Mouse (Mus musculus) embryonic facial prominence, embryonic 11.5 days (tissue): ENCODE data around the gene Tcerg1l. TPM values are rescaled to one million over a fixed set of nuclear protein-coding genes. Genes with fewer than 3 reads are reported as not detected.

ENCODE experiments used
- ATAC-seq: fragments of 200-750 bp; cut with Nextera tagmentation; replicated peaks from 2 replicates; pipeline ENCODE4 v1.8.0; 2017; ENCODE audit warnings: low read depth; ENCODE audit not compliant: insufficient number of reproducible peaks, low FRiP score, low TSS enrichment
- DNase-seq: peaks from one replicate; pipeline ENCODE4 v3.0.0-alpha.2; 2015; ENCODE audit warnings: low spot score
- H3K27ac ChIP-seq: fragments of 300-500 bp; sonication (generic); replicated peaks from 2 replicates; pipeline ENCODE4 v1.5.1; 2014; ENCODE audit warnings: mild to moderate bottlenecking, low read depth, low read length, control low read depth
- H3K27me3 ChIP-seq: fragments of 300-500 bp; sonication (generic); 2 replicates; pipeline ENCODE4 v1.6.1; 2014; ENCODE audit warnings: mild to moderate bottlenecking, low read length, moderate library complexity, mixed read lengths; ENCODE audit not compliant: control insufficient read depth, insufficient read depth
- H3K36me3 ChIP-seq: fragments of 300-500 bp; sonication (generic); replicated peaks from 2 replicates; pipeline ENCODE4 v1.6.1; 2014; ENCODE audit warnings: low read depth, mild to moderate bottlenecking, low read length, moderate library complexity, mixed read lengths; ENCODE audit not compliant: control insufficient read depth, insufficient read depth
- H3K4me1 ChIP-seq: fragments of 300-500 bp; sonication (generic); 2 replicates; pipeline ENCODE4 v1.6.1; 2014; ENCODE audit warnings: low read length, mixed read lengths; ENCODE audit not compliant: control insufficient read depth, insufficient read depth
- H3K4me2 ChIP-seq: fragments of 300-500 bp; sonication (generic); 2 replicates; pipeline ENCODE4 v1.6.1; 2014; ENCODE audit warnings: low read depth, mild to moderate bottlenecking, control low read depth, low read length, moderate library complexity
- H3K4me3 ChIP-seq: fragments of 300-500 bp; sonication (generic); 2 replicates; pipeline ENCODE4 v1.5.1; 2014; ENCODE audit warnings: low read depth, low read length, control low read depth
- H3K9ac ChIP-seq: fragments of 300-500 bp; sonication (generic); replicated peaks from 2 replicates; pipeline ENCODE4 v1.6.1; 2014; ENCODE audit warnings: mild to moderate bottlenecking, control low read depth, low read length
- H3K9me3 ChIP-seq: fragments of 300-500 bp; sonication (generic); replicated peaks from 2 replicates; pipeline ENCODE4 v1.6.1; 2016; ENCODE audit warnings: mild to moderate bottlenecking, low read length, inconsistent platforms, mixed read lengths; ENCODE audit not compliant: control insufficient read depth
- WGBS: fragments of 180-500 bp; shearing (Covaris S2); extraction: QIAGEN DNeasy Blood & Tissue Kit; methylation state at CpG from one replicate; pipeline ENCODE4 v1.1.7; 2014; 5-methylcytosine and 5-hydroxymethylcytosine counted together
- polyA plus RNA-seq: library from polyadenylated mRNA; unstranded; fragments of >200 nt; fragmentation: Nextera tagmentation; extraction: Ambion mirVana; gene quantifications from 2 replicates; pipeline ENCODE4 v1.2.1, GENCODE M21; 2014

Tcerg1l gene
- polyA plus RNA-seq: 1.5 and 2.0 TPM in 2 replicates

DNA sequence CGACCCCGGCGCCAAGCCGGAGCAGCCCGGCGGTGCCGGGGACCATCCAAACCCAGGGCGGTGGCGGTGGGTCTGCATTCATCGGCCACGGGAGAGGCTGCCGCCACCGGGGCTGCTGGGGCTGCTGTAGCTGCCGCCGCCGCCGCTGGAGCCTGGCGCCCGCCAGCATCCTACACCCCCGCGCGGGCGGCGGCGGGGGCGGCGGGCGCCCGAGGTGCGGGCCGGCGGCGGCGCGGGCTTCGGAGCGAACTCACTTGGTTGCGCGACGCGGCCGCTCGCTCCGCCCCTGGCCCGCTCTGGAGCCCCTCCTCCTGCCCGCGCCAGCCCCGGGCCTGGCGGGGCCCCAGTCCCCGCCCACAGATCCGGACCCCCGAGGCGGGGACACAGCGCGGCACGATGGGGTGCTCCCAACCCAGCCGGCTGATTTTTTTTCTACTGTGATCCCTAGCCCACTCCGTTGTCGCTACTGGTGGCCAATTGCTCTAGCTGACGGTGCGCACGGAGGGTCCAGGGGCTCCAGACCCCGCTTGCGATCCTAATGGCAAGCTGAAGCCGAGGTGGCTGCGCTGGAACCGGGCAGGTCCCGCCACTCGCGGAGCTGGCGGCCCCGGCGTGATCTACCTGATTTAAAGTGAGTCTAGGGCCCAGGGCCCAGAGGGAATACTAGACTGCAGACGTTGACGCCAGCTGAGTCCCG lies at the start of gene Tcerg1l:
Gene Tcerg1l, minus strand, starts transcription at position 246 of the 697 bp plus-strand sequence.
- Histone ChIP-seq H3K27ac (no peak within 1 kb of the TSS), H3K9ac (peak within 1 kb of the TSS; percentile 41), H3K27me3 (peaks cover 16% of the 10 kb centered on the region), H3K4me3 (peak within 1 kb of the TSS; percentile 54), H3K4me1 (peaks cover 3% of the 10 kb centered on the region; the same call in 1 of the 2 replicates), H3K9me3 (no peaks in the 10 kb centered on the region), H3K36me3 (no peaks in the 10 kb centered on the region), H3K4me2 (peak within 1 kb of the TSS; percentile 99)
- DNase-seq (peak; percentile 52), ATAC-seq (peak; percentile 57; the same call in 1 of the 2 replicates)
- 1% methylated on average over 43 of the region's 76 CpGs for WGBS

DNA sequence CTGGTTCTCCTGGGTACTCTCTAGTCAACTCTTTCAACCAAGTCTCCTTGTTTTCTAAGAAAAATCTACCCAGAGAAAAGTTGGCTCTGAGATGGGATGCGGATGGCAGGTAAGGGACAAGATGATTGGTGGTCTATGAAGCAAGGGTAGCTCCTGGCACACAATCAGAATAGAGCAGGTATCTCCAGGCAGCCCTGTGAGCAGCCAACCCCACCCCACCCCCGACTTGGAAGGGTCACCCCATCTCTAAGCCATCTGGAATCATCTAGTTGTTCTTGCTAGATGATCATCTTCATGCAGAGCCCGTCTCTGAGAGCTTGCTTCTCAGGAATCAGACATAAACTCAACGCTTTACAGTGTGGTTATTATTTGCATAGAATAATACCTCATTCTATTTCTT lies 44.6 kb upstream of the Tcerg1l start:
- Histone ChIP-seq H3K27ac (no peak overlapping the region), H3K9ac (no peak overlapping the region), H3K4me1 (no peaks in the 10 kb centered on the region), H3K36me3 (no peaks in the 10 kb centered on the region), H3K4me3 (no peak overlapping the region), H3K9me3 (no peaks in the 10 kb centered on the region), H3K27me3 (no peaks in the 10 kb centered on the region), H3K4me2 (no peak overlapping the region)
- 79% methylated on average over 4 of the region's 4 CpGs for WGBS
- DNase-seq (no peak), ATAC-seq (no peak)

DNA sequence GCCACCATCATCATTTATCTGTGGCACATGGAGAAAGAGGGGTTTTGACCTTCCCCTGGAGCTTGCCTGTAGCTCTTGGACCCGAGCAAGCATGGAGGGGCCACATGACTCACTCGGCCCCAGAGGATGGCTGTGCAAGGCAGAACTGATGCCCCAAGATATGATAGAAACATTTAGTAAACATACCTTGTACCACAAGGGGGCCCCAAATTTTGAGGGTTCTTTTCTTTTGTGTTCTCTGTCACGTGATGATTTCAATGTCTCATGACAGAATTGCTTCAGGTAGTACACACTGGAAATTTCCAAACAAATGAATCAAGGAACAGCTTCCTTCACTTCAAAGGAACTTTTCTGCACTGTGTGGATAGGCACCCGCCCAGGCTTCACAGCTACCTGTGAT lies 35.0 kb upstream of the Tcerg1l start:
- Histone ChIP-seq H3K9ac (no peak overlapping the region), H3K27me3 (no peaks in the 10 kb centered on the region), H3K9me3 (no peaks in the 10 kb centered on the region), H3K4me1 (no peaks in the 10 kb centered on the region), H3K4me2 (no peak overlapping the region), H3K27ac (no peak overlapping the region), H3K4me3 (no peak overlapping the region), H3K36me3 (no peaks in the 10 kb centered on the region)
- no peak for DNase-seq
- 69% methylated on average over 4 of the region's 4 CpGs for WGBS
- ATAC-seq: no peak

DNA sequence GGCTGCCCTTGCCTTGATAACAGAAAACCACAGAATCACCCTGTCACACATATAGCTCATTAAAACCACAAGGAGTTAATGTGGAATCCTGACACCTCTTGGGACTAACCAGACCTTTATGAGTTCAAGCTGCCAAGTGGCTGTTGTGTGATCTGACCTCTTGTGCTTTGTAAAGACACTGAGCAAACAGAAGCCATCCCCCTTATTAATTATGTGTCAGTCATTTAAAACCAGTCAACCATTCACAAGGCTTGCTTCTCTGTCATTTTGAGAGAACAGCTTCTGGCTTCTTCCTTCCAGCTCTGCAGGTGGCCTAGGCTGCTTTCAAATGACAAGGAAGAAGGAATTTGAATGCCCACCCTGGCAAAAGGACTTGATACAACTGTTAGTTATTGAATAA lies 33.9 kb upstream of the Tcerg1l start:
- no peaks in the 10 kb centered on the region for H3K27me3 ChIP-seq
- H3K4me3 ChIP-seq: no peak overlapping the region
- no peak overlapping the region for H3K27ac ChIP-seq
- H3K36me3 ChIP-seq: no peaks in the 10 kb centered on the region
- no peak overlapping the region for H3K9ac ChIP-seq
- no peaks in the 10 kb centered on the region for H3K4me1 ChIP-seq
- H3K4me2 ChIP-seq: no peak overlapping the region
- ATAC-seq (no peak), DNase-seq (no peak)
- H3K9me3 ChIP-seq: no peaks in the 10 kb centered on the region

DNA sequence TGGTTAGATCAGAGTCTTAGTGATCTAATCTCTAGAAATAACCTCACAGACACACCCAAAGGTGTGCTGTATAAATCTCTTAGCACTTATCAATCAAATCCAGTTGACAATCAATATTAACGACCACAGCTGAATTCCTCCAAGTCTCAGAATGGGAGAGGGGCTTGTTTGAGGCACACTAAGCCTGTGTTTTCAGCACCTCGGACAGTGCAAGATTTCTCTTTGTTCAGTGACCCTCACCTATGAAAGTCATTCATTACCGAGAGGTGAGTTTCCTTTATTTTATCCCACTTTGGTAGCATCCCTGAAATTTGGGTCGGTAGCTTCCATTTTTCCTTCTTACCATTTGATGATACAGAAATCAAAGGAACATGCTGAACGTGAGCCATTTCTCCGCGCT lies 32.4 kb upstream of the Tcerg1l start:
- Histone ChIP-seq H3K27ac (no peak overlapping the region), H3K9ac (no peak overlapping the region), H3K9me3 (no peaks in the 10 kb centered on the region), H3K27me3 (no peaks in the 10 kb centered on the region), H3K36me3 (no peaks in the 10 kb centered on the region), H3K4me1 (no peaks in the 10 kb centered on the region), H3K4me3 (no peak overlapping the region), H3K4me2 (no peak overlapping the region)
- DNase-seq (peak; percentile 79), ATAC-seq (no peak)
- WGBS: 63% methylated on average over 7 of the region's 7 CpGs

DNA sequence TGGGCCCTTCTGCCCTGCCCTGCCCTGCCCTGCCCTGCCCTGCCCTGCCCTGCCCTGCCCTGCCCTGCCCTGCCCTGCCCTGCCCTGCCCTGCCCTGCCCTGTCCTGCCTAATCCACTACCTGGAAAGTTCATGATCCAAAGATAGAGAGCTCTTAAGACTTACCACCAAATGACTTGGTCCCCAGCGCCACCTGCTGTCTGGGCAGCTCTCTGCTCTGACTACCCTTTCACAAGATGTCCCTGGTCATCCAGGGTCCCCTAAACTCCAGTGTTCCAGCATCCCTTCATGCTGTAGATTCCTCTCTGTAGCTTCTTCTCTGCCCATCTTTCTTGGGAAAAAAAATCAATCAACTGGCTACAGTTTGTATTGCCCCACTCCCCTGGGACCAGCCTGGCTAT lies 31.3 kb upstream of the Tcerg1l start:
- Histone ChIP-seq H3K4me1 (no peaks in the 10 kb centered on the region), H3K36me3 (no peaks in the 10 kb centered on the region), H3K4me3 (no peak overlapping the region), H3K4me2 (no peak overlapping the region), H3K27ac (no peak overlapping the region), H3K9me3 (no peaks in the 10 kb centered on the region), H3K9ac (no peak overlapping the region), H3K27me3 (no peaks in the 10 kb centered on the region)
- WGBS: 56% methylated on average over 1 of the region's 1 CpGs
- DNase-seq (peak; percentile 23), ATAC-seq (no peak)

DNA sequence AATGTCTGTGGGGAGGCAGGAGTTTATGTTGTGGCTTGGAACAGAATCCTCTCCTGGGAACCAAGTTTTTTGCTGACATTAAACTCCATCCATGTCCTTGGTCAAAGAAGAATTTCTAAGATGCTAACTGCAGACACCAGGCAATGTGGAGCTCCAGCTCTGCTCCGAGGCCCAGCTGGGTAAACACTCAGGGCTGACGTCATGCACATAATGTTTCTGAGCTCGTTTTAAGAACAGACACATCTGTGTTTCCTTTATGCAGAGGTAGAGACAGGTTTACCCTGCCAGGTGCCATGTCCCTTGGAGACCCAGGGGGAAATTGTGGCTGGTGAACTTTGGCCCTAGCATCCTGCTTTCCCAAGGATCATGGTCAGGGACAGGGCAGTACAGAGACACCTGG lies 29.9 kb upstream of the Tcerg1l start:
- WGBS: 34% methylated on average over 3 of the region's 3 CpGs
- no peak overlapping the region for H3K4me2 ChIP-seq
- no peak for ATAC-seq
- no peak overlapping the region for H3K4me3 ChIP-seq
- H3K27me3 ChIP-seq: no peaks in the 10 kb centered on the region
- DNase-seq: peak; percentile 48
- H3K9me3 ChIP-seq: no peaks in the 10 kb centered on the region
- H3K27ac ChIP-seq: no peak overlapping the region
- H3K36me3 ChIP-seq: no peaks in the 10 kb centered on the region
- H3K9ac ChIP-seq: no peak overlapping the region
- H3K4me1 ChIP-seq: no peaks in the 10 kb centered on the region

DNA sequence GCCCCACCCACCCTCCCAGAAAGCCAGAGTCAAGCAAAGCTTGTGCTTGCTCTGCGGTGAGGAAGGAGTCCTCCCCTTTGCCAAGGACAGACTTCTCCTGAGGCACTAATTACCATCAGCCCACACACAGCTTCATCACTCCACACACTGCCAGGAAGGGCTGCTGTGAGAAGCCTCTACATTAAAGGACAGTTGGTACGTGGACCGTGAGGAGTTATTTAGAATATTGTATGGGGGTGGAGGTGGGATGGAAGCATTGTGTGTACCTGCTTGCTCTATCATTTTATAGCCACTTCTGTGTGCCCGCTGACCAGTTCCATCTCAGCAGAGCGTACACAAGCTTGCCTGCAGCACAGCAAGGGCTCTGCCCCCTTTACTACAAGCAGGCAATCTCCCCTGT lies 16.0 kb upstream of the Tcerg1l start:
- WGBS: 80% methylated on average over 5 of the region's 5 CpGs
- ATAC-seq (no peak), DNase-seq (no peak)
- Histone ChIP-seq H3K27ac (no peak overlapping the region), H3K36me3 (no peaks in the 10 kb centered on the region), H3K9me3 (no peaks in the 10 kb centered on the region), H3K4me3 (no peak overlapping the region), H3K9ac (no peak overlapping the region), H3K4me1 (no peaks in the 10 kb centered on the region), H3K4me2 (no peak overlapping the region), H3K27me3 (no peaks in the 10 kb centered on the region)
